Mouse (Mus musculus): ENCODE data around the gene Rgl1. TPM values are rescaled to one million over a fixed set of nuclear protein-coding genes. Genes with fewer than 3 reads are reported as not detected.
"Not testable (repeated sequence)": the region's sequence is repeated elsewhere in the genome, so short reads cannot be mapped to it uniquely, and the experiment has no call there.

Rgl1 gene
- polyA plus RNA-seq, 1 experiment: 3.3 TPM

- no peaks in the 10 kb centered on the region for H3K27me3 ChIP-seq (ENCODE audit: control insufficient read depth, insufficient read depth, low read length)
- no peak overlapping the region for H3K27ac ChIP-seq (ENCODE audit: insufficient read depth, low read depth, low read length)
- 81% methylated on average over 4 of the region's 4 CpGs for WGBS
- H3K36me3 ChIP-seq (ENCODE audit: control insufficient read depth, insufficient read depth, low read length): no peaks in the 10 kb centered on the region
- no peak overlapping the region for H3K4me3 ChIP-seq (ENCODE audit: low read depth, low read length)
- no peaks in the 10 kb centered on the region for H3K4me1 ChIP-seq (ENCODE audit: control insufficient read depth, insufficient read depth, insufficient read length, low read length)
- TF ChIP-seq POLR2A (IDR thresholded peaks at IDR 0.05; ENCODE audit: low read depth, low read length): no peak
- no peak for TF ChIP-seq CTCF (IDR thresholded peaks at IDR 0.05; ENCODE audit: extremely low read depth, insufficient read length, insufficient replicate concordance, low read depth, low read length)
These were observed 106.2 kb downstream of the Rgl1 start for GRCm38 (mm10) chr1:152659961-152660360.

- Histone ChIP-seq H3K4me3 (ENCODE audit: low read depth, low read length) (no peak overlapping the region), H3K36me3 (ENCODE audit: control insufficient read depth, insufficient read depth, low read length) (no peaks in the 10 kb centered on the region), H3K27ac (ENCODE audit: insufficient read depth, low read depth, low read length) (no peak overlapping the region), H3K27me3 (ENCODE audit: control insufficient read depth, insufficient read depth, low read length) (no peaks in the 10 kb centered on the region), H3K4me1 (ENCODE audit: control insufficient read depth, insufficient read depth, insufficient read length, low read length) (no peaks in the 10 kb centered on the region)
- TF ChIP-seq CTCF (IDR thresholded peaks at IDR 0.05; ENCODE audit: extremely low read depth, insufficient read length, insufficient replicate concordance, low read depth, low read length): no peak
- 69% methylated on average over 6 of the region's 6 CpGs for WGBS
These were observed 109.5 kb downstream of the Rgl1 start for GRCm38 (mm10) chr1:152656601-152657000.

GRCm38 (mm10) chr1:152654851-152655250 is 111.3 kb downstream of the Rgl1 start:
- no peak overlapping the region for H3K27ac ChIP-seq (ENCODE audit: insufficient read depth, low read depth, low read length)
- no peaks in the 10 kb centered on the region for H3K27me3 ChIP-seq (ENCODE audit: control insufficient read depth, insufficient read depth, low read length)
- WGBS: 92% methylated on average over 6 of the region's 6 CpGs
- no peaks in the 10 kb centered on the region for H3K36me3 ChIP-seq (ENCODE audit: control insufficient read depth, insufficient read depth, low read length)
- no peak for TF ChIP-seq CTCF (IDR thresholded peaks at IDR 0.05; ENCODE audit: extremely low read depth, insufficient read length, insufficient replicate concordance, low read depth, low read length)
- TF ChIP-seq POLR2A (IDR thresholded peaks at IDR 0.05; ENCODE audit: low read depth, low read length): no peak
- H3K4me3 ChIP-seq (ENCODE audit: low read depth, low read length): no peak overlapping the region
- no peaks in the 10 kb centered on the region for H3K4me1 ChIP-seq (ENCODE audit: control insufficient read depth, insufficient read depth, insufficient read length, low read length)

GRCm38 (mm10) chr1:152651495-152651874 is 114.7 kb downstream of the Rgl1 start:
- 77% methylated on average over 1 of the region's 1 CpGs for WGBS
- no peaks in the 10 kb centered on the region for H3K4me1 ChIP-seq (ENCODE audit: control insufficient read depth, insufficient read depth, insufficient read length, low read length)
- TF ChIP-seq POLR2A (IDR thresholded peaks at IDR 0.05; ENCODE audit: low read depth, low read length): no peak
- no peak for TF ChIP-seq CTCF (IDR thresholded peaks at IDR 0.05; ENCODE audit: extremely low read depth, insufficient read length, insufficient replicate concordance, low read depth, low read length)
- no peak overlapping the region for H3K4me3 ChIP-seq (ENCODE audit: low read depth, low read length)
- no peaks in the 10 kb centered on the region for H3K36me3 ChIP-seq (ENCODE audit: control insufficient read depth, insufficient read depth, low read length)
- no peak overlapping the region for H3K27ac ChIP-seq (ENCODE audit: insufficient read depth, low read depth, low read length)
- no peaks in the 10 kb centered on the region for H3K27me3 ChIP-seq (ENCODE audit: control insufficient read depth, insufficient read depth, low read length)

GRCm38 (mm10) chr1:152650856-152651494 is 115.2 kb downstream of the Rgl1 start:
- Histone ChIP-seq H3K27ac (ENCODE audit: insufficient read depth, low read depth, low read length) (no peak overlapping the region), H3K4me1 (ENCODE audit: control insufficient read depth, insufficient read depth, insufficient read length, low read length) (no peaks in the 10 kb centered on the region), H3K4me3 (ENCODE audit: low read depth, low read length) (no peak overlapping the region), H3K36me3 (ENCODE audit: control insufficient read depth, insufficient read depth, low read length) (no peaks in the 10 kb centered on the region), H3K27me3 (ENCODE audit: control insufficient read depth, insufficient read depth, low read length) (no peaks in the 10 kb centered on the region)
- whole genome bisulfite sequencing: 83% methylated on average over 6 of the region's 6 CpGs
- no peak for TF ChIP-seq POLR2A (IDR thresholded peaks at IDR 0.05; ENCODE audit: low read depth, low read length)
- TF ChIP-seq CTCF (IDR thresholded peaks at IDR 0.05; ENCODE audit: extremely low read depth, insufficient read length, insufficient replicate concordance, low read depth, low read length): no peak

- H3K36me3 ChIP-seq (ENCODE audit: control insufficient read depth, insufficient read depth, low read length): no peaks in the 10 kb centered on the region
- TF ChIP-seq POLR2A (IDR thresholded peaks at IDR 0.05; ENCODE audit: low read depth, low read length): no peak
- no peak for TF ChIP-seq CTCF (IDR thresholded peaks at IDR 0.05; ENCODE audit: extremely low read depth, insufficient read length, insufficient replicate concordance, low read depth, low read length)
- WGBS: 77% methylated on average over 5 of the region's 5 CpGs
These were observed 118.1 kb downstream of the Rgl1 start for GRCm38 (mm10) chr1:152648052-152648451.

GRCm38 (mm10) chr1:152642207-152642606 is 123.9 kb downstream of the Rgl1 start:
- H3K4me1 ChIP-seq (ENCODE audit: control insufficient read depth, insufficient read depth, insufficient read length, low read length); H3K27me3 ChIP-seq (ENCODE audit: control insufficient read depth, insufficient read depth, low read length); H3K27ac ChIP-seq (ENCODE audit: insufficient read depth, low read depth, low read length); H3K36me3 ChIP-seq (ENCODE audit: control insufficient read depth, insufficient read depth, low read length); H3K4me3 ChIP-seq (ENCODE audit: low read depth, low read length): not testable (repeated sequence)
- 84% methylated on average over 10 of the region's 10 CpGs for WGBS

More at GRCm38 (mm10) chr1:152648052-152648451, 118.1 kb downstream of the Rgl1 start:
- Histone ChIP-seq H3K4me3 (ENCODE audit: low read depth, low read length) (no peak overlapping the region), H3K27me3 (ENCODE audit: control insufficient read depth, insufficient read depth, low read length) (no peaks in the 10 kb centered on the region), H3K27ac (ENCODE audit: insufficient read depth, low read depth, low read length) (no peak overlapping the region), H3K4me1 (ENCODE audit: control insufficient read depth, insufficient read depth, insufficient read length, low read length) (no peaks in the 10 kb centered on the region)
